Mouse (Mus musculus): ENCODE results near the gene Olfr308. TPM values are rescaled to one million over a fixed set of nuclear protein-coding genes. Genes with fewer than 3 reads are reported as not detected.

Olfr308 gene
- polyA plus RNA-seq (2012) = not detected in 2 replicates

- no peak for TF ChIP-seq GATA1 (IDR thresholded peaks at IDR 0.05; ENCODE audit: low read length)
These were observed at the start of gene Olfr308 for GRCm38 (mm10) chr7:86325530-86325929. Gene Olfr308, minus strand, starts transcription at chr7:86325630.

GRCm38 (mm10) chr7:86366828-86367227 is 41.4 kb upstream of the Olfr308 start, which contains the start of gene Olfr305:
Gene Olfr305, minus strand, starts transcription at chr7:86366928.
- TF ChIP-seq GATA1 (IDR thresholded peaks at IDR 0.05; ENCODE audit: low read length) = no peak

GRCm38 (mm10) chr7:86344253-86344652 is 18.8 kb upstream of the Olfr308 start:
- no peak for TF ChIP-seq GATA1 (IDR thresholded peaks at IDR 0.05; ENCODE audit: low read length)

- TF ChIP-seq GATA1 (IDR thresholded peaks at IDR 0.05; ENCODE audit: low read length) = no peak
These were observed 17.6 kb upstream of the Olfr308 start for GRCm38 (mm10) chr7:86342881-86343565.

GRCm38 (mm10) chr7:86337486-86337885 is 12.1 kb upstream of the Olfr308 start, which contains the start of gene Olfr307:
Gene Olfr307, minus strand, starts transcription at chr7:86337586.
- TF ChIP-seq GATA1 (IDR thresholded peaks at IDR 0.05; ENCODE audit: low read length) = no peak

GRCm38 (mm10) chr7:86321323-86321722 is 4.1 kb downstream of the Olfr308 start:
- no peak for TF ChIP-seq GATA1 (IDR thresholded peaks at IDR 0.05; ENCODE audit: low read length)

- no peak for TF ChIP-seq GATA1 (IDR thresholded peaks at IDR 0.05; ENCODE audit: low read length)
These were observed 11.8 kb downstream of the Olfr308 start, which contains the start of gene Olfr309 for GRCm38 (mm10) chr7:86313608-86314007. Gene Olfr309, minus strand, starts transcription at chr7:86313708.

GRCm38 (mm10) chr7:86277072-86277471 is 48.4 kb downstream of the Olfr308 start, which contains the start of gene Olfr310:
Gene Olfr310, minus strand, starts transcription at chr7:86277172.
- no peak for TF ChIP-seq GATA1 (IDR thresholded peaks at IDR 0.05; ENCODE audit: low read length)

Other genes with a start within 250 kb of the Olfr308 start
- not detected in 2 replicates for gene Vmn2r75, start 153.9 kb downstream of the Olfr308 start, polyA plus RNA-seq (2012)
- gene Vmn2r76, start 79.3 kb downstream of the Olfr308 start, polyA plus RNA-seq (2012) = not detected in 2 replicates
- not detected in 2 replicates for gene Olfr310, start 48.5 kb downstream of the Olfr308 start, polyA plus RNA-seq (2012)
- gene Olfr309, start 11.9 kb downstream of the Olfr308 start, polyA plus RNA-seq (2012) = not detected in 2 replicates
- gene Olfr307, start 12.0 kb upstream of the Olfr308 start, polyA plus RNA-seq (2012) = not detected in 2 replicates
- not detected in 2 replicates for gene Olfr305, start 41.3 kb upstream of the Olfr308 start, polyA plus RNA-seq (2012)
- gene Olfr304, start 61.0 kb upstream of the Olfr308 start, polyA plus RNA-seq (2012) = not detected in 2 replicates
- gene Olfr303, start 72.2 kb upstream of the Olfr308 start, polyA plus RNA-seq (2012) = not detected in 2 replicates
- not detected in 2 replicates for gene Olfr301, start 78.2 kb upstream of the Olfr308 start, polyA plus RNA-seq (2012)
- gene Olfr299, start 134.3 kb upstream of the Olfr308 start, polyA plus RNA-seq (2012) = not detected in 2 replicates
- gene Olfr298, start 166.9 kb upstream of the Olfr308 start, polyA plus RNA-seq (2012) = not detected in 2 replicates
- gene Olfr297, start 194.3 kb upstream of the Olfr308 start, polyA plus RNA-seq (2012) = not detected in 2 replicates